Mouse (Mus musculus): ENCODE results near the gene S100a3. TPM values are rescaled to one million over a fixed set of nuclear protein-coding genes. Genes with fewer than 3 reads are reported as not detected.

S100a3 gene
- 0.04 TPM in 1 of 2 replicates, not detected in the other for total RNA-seq (2012; rRNA removed)
- polyA plus RNA-seq (2012; ENCODE audit: insufficient read depth in 1 of 2, insufficient read length in 2 of 2, low read depth in 1 of 2, low replicate concordance in 2 of 2, missing spikeins in 1 of 2) = under 1 TPM in 1 of 2 experiments, not detected in 1; 0.03 TPM

- DNase-seq (ENCODE audit: low read depth, low spot score) = no peak
- H3K27me3 ChIP-seq (ENCODE audit: control insufficient read depth in 1 of 2, insufficient read depth in 2 of 2, low read length in 2 of 2) = peaks cover 22 to 43% of the 10 kb centered on the region in 2 experiments
- no peak within 1 kb of the TSS for H3K27ac ChIP-seq (ENCODE audit: control insufficient read depth, low read depth, low read length)
- no peaks in the 10 kb centered on the region for H3K4me1 ChIP-seq (ENCODE audit: control insufficient read depth in 1 of 2, insufficient read depth in 2 of 2, low read length in 2 of 2)
- TF ChIP-seq ZMIZ1 (IDR thresholded peaks at IDR 0.05; ENCODE audit: low read depth, low read length) (no peak), E2F4 (IDR thresholded peaks at IDR 0.05; ENCODE audit: borderline replicate concordance, low read depth, low read length) (no peak), HCFC1 (IDR thresholded peaks at IDR 0.05; ENCODE audit: low read depth, low read length) (no peak), TBP (IDR thresholded peaks at IDR 0.05; ENCODE audit: low read depth, low read length) (no peak), JUND (IDR thresholded peaks at IDR 0.05; ENCODE audit: low read depth, low read length) (no peak), MYC (IDR thresholded peaks at IDR 0.05; ENCODE audit: low read depth, low read length) (no peak), TAL1 (IDR thresholded peaks at IDR 0.05; ENCODE audit: low read length) (no peak), MAX (IDR thresholded peaks at IDR 0.05; ENCODE audit: low read length) (no peak), POLR2AphosphoS5 (IDR thresholded peaks at IDR 0.05; ENCODE audit: borderline replicate concordance, low read depth, low read length) (no peak), ZC3H11A (IDR thresholded peaks at IDR 0.05; ENCODE audit: low read depth, low read length) (no peak), MXI1 (IDR thresholded peaks at IDR 0.05; ENCODE audit: low read depth, low read length) (no peak), ZKSCAN1 (IDR thresholded peaks at IDR 0.05; ENCODE audit: low read depth, low read length) (no peak), USF2 (IDR thresholded peaks at IDR 0.05; ENCODE audit: borderline replicate concordance in 1 of 2, insufficient read depth in 1 of 2, low read depth in 1 of 2, low read length in 2 of 2) (no peak)
- H3K9me3 ChIP-seq (replicated peaks; ENCODE audit: insufficient read depth, low read length) = no peaks in the 10 kb centered on the region
- no peaks in the 10 kb centered on the region for H3K36me3 ChIP-seq (ENCODE audit: control insufficient read depth in 1 of 2, insufficient read depth in 2 of 2, low read length in 2 of 2)
- H3K4me3 ChIP-seq (ENCODE audit: control insufficient read depth in 1 of 2, insufficient read depth in 1 of 2, low read depth in 2 of 2, low read length in 2 of 2) = no peak within 1 kb of the TSS
- H3K9ac ChIP-seq (ENCODE audit: control insufficient read depth, low read depth, low read length, poor library complexity, severe bottlenecking) = no peak within 1 kb of the TSS
- no peaks in the 10 kb centered on the region for H3K79me2 ChIP-seq (ENCODE audit: control insufficient read depth, insufficient read depth, low read length, poor library complexity)
Observed at GRCm38 (mm10) chr3:90560008-90560628, at the start of gene S100a3. S100a3 (plus strand) TSS chr3:90560578.

- Histone ChIP-seq H3K36me3 (ENCODE audit: control insufficient read depth in 1 of 2, insufficient read depth in 2 of 2, low read length in 2 of 2) (peaks cover 3 to 15% of the 10 kb centered on the region in 2 experiments), H3K9me3 (replicated peaks; ENCODE audit: insufficient read depth, low read length) (no peaks in the 10 kb centered on the region), H3K27ac (ENCODE audit: control insufficient read depth, low read depth, low read length) (no peak overlapping the region), H3K27me3 (ENCODE audit: control insufficient read depth in 1 of 2, insufficient read depth in 2 of 2, low read length in 2 of 2) (no peaks in the 10 kb centered on the region), H3K79me2 (ENCODE audit: control insufficient read depth, insufficient read depth, low read length, poor library complexity) (peaks cover 19% of the 10 kb centered on the region), H3K4me3 (ENCODE audit: control insufficient read depth in 1 of 2, insufficient read depth in 1 of 2, low read depth in 2 of 2, low read length in 2 of 2) (no peak overlapping the region), H3K4me1 (ENCODE audit: control insufficient read depth in 1 of 2, insufficient read depth in 2 of 2, low read length in 2 of 2) (peaks cover 1 to 25% of the 10 kb centered on the region in 2 experiments; a peak in 3 of 4 replicates), H3K9ac (ENCODE audit: control insufficient read depth, low read depth, low read length, poor library complexity, severe bottlenecking) (no peak overlapping the region)
- TF ChIP-seq MAX (IDR thresholded peaks at IDR 0.05; ENCODE audit: low read length) (no peak), E2F4 (IDR thresholded peaks at IDR 0.05; ENCODE audit: borderline replicate concordance, low read depth, low read length) (no peak), BHLHE40 (IDR thresholded peaks at IDR 0.05; ENCODE audit: borderline replicate concordance, low read depth, low read length) (no peak), TBP (IDR thresholded peaks at IDR 0.05; ENCODE audit: low read depth, low read length) (no peak), ELF1 (IDR thresholded peaks at IDR 0.05; ENCODE audit: low read depth, low read length) (no peak), ZMIZ1 (IDR thresholded peaks at IDR 0.05; ENCODE audit: low read depth, low read length) (no peak)
- DNase-seq (ENCODE audit: low read depth, low spot score) = no peak
Observed at GRCm38 (mm10) chr3:90512276-90512675, 48.1 kb upstream of the S100a3 start.
